Mouse (Mus musculus): Measurements from ENCODE around the gene Gjc1.

Gene Gjc1

DNA sequence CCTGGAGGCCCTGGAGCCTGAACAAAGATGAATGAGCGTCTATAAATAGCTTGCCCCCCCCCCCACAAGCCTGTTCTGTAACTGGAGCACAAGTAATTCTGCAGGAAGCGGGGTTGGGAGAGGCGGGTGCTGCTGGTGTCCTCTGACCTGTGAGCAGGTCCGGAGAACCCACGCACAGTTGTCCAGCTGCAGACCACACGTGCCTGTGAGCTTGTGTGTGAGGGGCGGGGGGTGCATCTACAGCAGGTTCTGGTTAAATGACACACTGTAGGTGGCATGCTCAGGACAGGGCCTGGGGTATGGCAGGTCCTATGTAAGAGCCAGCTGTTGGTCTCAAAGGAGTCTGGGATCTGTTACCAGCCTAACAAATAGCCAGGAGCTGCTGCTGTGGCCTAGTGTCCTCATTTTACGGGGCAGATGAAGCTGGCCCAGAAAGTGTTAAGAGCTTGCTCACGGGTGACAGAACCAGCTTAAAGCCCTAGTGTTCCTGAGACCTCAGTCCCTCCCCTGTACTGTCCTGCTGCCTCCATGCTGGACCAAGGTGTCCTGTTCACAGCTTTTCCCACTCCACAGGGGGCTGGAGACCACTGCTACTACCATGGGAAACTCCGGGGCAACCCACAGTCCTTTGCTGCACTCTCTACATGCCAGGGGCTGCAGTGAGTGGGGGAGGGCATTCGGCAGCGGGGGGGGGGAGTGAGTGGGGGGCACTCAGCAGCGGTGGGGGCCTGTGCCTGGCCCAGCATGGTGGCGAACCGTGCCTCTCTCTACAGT, 48.7 kb downstream of the Gjc1 start:
- 30% methylated on average over 15 of the region's 15 CpGs for WGBS

DNA sequence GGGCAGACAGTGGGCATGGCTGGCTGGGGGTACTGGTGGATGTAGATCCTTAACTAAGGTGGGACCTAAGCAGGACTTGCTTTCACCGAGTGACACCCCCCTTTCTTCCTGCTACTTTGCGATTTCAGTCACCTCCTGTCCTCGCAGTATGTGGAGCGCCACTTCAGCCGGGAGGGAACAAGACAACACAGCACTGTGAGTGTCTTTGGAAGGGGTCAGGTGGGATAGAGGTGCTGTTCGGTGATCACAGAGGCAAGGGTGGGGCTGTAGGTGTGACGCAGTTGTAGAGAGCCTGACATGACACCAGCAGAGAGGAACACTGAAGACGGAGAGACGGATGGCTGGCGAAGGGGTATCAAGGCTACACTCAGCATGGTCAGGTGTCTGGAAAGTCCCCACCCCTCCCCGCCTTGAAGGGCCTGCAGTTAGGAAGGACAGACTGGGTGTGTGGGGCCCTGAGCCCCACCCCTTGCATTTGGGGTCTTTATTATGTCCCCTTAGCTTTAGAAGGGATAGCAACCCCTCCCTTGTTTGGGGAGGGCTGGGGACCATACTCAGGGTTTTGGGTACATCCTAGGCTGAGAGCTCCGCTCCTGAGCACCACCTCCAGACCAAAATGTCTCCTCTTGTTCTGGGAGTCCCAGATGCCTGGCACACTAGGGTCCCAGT, 49.4 kb downstream of the Gjc1 start:
- 73% methylated on average over 12 of the region's 12 CpGs for WGBS

DNA sequence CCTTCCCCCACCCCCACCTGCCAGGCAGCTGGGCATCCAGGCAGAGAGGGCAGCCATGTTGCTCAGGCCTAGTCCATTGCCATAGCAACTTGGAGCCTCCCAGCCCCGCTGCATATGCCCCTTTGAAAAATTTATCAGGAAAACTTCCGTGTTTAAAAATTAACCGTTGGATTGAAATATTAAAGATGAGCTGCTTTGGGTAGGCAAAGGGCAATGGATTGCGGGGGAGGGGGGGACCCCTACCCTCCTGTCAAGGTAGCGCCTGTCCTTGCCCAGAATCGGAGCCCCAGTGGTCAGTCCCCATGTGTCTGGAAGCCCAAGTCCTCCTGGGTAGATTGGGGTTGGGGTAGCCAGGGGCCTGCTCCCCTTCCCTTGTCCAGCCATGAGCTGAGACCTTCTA, 50.4 kb downstream of the Gjc1 start:
- 76% methylated on average over 6 of the region's 6 CpGs for WGBS

DNA sequence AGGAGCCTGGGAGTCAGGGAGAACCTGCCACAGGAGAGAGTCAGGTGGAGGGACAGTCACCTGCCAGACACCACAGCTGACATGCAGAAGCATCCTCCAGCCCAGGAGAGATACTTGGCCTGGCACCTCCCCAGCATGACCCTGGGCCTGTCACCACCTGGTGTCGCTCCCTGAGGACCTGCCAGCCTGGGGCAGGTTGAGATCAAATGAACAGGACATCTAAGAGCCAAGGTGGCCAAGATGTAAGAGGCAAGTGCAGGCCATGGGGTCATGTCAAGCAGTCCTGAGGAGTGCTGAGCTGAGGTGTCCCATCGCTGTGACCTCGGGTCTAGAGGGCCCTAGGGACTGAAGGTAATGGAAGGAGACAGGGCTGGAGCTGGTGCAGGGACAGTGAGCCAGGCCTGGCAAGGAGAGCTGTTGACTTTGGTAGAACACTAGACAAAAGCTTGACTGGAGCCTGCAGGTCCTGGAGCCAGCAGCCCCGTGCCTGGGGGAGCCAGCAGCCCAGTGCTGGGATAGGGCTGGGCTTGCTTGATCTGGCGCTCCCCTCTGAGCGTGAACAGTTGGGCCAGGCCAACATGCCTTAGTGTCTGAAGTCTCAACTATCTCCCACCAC, 52.3 kb downstream of the Gjc1 start:
- WGBS = 76% methylated on average over 6 of the region's 6 CpGs

DNA sequence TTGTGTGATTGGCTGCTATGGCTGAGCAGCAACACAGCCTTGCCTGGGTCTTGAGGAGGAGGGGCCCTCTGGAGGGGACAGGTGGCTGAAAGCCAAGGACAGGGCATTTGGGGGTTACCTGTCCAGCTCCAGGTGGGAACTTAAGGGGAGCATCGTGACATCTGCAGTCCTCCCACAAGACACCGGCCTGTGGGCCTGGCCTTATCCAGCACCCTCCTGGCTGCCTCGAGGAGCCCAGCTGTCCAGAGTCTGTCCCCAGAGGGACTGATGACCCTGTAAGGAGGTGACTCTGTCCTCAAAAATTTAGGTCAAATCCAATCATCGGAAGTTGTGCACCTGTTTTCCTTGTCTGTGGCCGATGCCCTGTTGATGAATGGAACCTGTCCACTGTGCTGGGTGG, 54.1 kb downstream of the Gjc1 start:
- WGBS = 65% methylated on average over 5 of the region's 5 CpGs

DNA sequence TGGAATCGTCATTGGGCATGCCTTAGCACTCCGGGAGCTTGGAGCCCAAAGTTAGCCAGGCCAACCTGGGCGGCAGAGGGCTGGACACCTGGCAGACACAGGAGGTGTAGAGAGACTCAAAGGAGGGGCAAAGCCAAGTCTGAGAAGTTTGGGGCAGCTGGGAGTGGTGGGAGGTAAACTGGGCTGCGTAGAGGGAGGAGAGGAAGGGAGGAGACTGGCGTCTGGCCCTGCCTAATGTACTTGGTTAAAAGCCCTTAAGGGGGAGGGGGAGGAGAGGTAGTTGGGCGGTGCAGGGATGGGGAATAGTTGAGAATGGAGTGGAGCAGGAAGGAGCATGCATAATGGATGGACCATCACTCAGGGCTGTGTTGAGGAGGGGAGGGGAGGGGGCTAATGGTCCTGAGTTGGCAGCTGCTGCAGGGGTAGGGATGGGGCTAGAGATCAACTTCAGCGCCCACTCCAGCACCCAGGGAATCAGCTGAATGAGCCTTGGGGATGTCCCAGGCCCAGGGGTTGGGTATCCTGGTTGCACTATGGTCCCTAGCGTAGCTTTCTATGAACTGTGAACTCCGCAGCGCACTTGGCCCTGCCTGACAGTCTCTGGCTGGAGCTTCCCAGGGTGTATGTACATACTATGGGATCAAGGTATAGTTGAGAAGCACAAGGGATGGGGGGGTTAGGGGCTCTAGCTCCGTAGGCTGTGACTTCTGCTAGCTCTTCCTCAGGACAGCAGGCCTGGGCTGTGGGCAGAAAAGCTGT, 56.3 kb downstream of the Gjc1 start:
- 64% methylated on average over 11 of the region's 11 CpGs for WGBS

DNA sequence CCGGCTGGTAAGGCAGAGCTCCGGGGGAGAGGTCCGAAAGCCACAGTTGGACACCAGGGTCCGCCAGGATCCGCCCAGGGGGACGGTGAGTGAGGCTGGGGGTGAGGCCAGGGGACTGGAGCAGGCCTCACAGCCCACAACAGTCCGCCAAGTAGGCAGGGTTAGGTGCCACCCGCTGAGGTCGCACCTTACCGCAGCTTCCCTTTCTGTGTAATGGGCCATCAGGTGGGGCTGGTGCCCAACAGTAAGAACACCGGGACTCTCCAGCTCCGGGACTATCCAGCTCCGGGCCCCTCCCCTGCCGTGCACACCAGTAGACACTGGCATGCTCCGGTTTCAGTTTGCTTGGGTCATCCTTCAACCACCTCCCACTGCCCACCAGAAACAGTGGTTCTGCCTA, 57.3 kb downstream of the Gjc1 start:
- 16% methylated on average over 15 of the region's 15 CpGs for WGBS

DNA sequence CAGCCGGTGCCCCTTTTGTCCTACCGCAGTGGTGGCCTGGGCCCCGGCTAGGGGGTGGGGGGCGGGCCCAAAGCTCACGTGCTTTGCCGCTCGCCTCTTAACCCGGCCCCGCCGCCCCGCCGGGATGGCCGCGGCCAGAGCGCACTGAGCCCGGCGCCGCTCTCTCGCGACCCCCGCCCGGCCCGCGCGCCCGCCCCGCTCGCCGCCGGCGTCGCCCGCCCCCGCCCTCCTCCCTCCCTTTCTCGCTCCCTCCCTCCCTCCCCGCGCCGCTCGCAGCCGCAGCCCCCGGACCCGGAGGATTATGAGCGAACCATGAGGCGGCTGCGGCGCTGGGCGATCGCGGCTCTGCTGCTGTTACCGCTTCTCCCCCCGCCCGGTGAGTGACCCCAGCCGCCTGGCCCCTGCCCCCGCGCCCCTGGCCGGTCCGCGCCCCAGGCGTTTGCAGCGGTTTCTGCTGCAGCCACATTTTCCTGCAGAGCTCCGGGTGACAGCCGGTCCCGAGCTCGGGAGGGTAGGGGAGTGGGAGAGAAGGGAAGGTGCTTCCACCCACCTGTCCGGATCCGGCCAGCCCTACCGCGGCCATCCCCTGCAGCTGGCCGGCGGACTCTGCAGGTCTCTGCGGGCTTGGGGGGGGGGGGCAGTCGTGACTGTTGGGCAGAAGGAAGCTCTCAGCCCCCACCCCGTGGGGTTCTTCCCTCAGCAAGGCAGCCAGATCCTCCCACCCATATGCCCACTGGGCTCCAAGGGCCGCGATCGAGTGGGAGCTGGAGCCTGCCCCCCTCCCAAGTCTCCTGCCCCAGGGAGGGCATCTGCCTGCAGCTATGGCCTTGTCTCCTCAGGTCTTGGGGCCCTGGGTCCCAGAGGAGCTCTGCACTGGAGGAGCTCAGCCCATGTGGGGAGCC, 57.9 kb downstream of the Gjc1 start, which contains the start of gene Adam11:
Gene Adam11, plus strand, starts transcription at position 131 of the 902 bp plus-strand sequence.
- WGBS = 1% methylated on average over 64 of the region's 76 CpGs

DNA sequence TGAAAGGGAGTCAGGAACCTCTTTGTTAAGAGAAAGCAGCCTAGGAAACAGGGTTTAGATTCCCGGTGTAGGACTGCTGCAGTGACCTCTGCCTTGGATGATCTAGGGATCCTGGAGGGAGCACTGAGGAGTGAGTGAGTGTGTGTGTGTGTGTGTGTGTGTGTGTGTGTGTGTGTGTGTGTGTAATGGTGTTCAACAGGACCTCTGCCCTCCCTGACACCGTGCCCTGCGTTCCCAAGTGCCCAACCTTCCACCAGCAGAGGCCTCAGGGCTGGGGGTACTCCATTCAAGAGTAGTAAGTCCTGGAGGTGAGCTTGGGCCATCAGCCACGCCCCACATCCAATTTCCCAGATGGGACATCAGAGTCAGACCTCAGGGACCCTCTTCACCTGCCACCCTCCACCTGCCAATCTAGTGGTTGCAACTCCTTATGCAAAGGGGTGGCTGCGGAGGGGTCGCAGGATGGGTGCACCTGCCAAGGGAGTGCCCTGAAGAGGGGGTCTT, 58.6 kb downstream of the Gjc1 start:
- 44% methylated on average over 6 of the region's 6 CpGs for WGBS

DNA sequence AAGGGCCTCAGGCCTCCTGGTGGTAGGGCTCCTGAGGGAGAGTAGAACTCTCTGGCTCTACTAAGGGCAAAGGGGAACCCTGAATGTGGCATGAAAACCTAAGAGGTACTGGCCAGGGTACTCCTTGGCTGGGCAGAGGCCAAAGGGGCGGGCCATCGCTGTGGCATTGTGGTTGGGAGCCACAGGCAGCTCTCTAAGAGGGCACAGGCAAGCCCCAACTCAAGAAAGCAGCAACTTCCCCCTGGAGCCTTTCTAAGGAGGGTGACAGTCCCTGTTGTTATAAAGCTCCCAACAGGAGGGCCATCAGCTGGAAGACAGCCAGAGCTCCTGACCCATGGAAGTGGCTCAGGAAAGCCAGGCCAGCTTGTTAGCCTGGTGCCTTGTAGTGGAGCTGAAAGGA, 60.5 kb downstream of the Gjc1 start:
- WGBS = 88% methylated on average over 2 of the region's 2 CpGs

DNA sequence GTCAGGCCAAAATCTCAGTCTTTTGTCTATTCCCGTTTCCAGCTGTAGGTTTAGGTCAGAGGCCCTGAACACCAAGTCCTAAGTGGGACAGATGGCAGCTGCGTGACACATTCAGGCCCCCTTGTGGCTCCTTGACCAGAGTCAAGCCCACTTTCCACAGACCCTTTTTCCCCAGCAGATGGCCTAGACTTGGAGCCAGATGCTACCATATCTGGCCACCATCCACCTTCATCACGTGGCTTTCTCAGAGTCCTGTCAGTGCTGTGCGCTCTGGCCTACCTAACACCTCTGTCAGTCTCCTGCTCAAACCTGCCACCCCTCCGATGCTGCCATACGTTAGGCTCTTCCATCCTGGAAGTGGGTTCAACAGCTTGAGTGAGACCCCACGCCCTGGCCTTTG, 64.1 kb downstream of the Gjc1 start:
- WGBS = 78% methylated on average over 7 of the region's 7 CpGs

DNA sequence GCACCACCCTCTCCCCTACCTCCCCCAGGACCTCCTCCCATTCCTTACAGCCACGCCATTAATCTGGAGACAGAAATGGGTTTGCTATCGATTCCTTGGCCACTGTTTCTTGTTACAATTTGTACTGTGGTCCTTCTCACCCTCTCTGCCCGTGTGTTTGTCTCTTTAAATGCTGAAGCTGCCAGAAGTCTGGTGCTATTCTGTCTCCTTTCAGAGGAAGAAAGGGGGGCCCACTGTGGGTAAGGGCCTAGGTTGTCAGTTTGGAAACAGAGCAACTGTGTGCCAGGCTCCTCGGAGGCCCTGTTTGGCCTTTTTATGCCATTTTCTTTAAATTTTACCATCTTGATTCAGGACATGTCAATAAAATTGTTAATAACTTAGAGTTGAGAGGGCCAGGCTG, 65.1 kb downstream of the Gjc1 start:
- WGBS = 31% methylated on average over 4 of the region's 4 CpGs

DNA sequence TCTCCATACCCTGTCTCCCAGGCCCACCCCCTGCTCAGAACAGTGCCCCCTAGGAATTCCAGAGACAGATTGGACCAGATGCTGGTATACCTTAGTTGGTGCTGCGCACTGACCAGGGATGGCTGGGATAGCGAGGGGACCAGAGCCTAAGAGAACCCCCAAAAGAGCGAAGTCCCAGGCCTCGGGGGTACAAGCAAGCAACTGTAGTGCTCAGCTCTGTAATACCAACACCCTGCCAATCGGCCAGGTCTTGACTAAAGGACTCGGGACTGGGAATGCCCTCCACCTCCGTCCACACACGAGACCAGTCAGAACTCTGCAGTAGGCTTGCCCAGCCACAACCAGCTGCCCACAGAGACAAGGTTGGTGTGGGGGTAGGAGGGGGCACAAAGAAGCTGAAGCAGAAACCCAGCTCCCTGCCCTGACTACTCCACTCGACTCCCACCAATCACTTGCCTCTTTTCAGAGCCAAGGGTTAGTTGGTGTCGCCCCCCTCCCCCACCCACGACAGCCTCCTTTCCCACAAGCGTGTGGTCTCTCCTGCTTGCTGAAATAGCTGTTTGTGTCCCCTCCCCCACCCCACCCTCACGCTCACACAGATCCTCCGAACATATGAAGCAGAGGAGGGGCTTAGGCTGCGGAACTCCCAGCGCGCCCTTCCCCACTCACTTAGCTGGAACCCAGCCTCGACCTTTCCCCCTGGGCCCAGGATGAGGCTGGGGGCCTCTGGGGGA, 65.7 kb downstream of the Gjc1 start:
- 42% methylated on average over 18 of the region's 18 CpGs for WGBS

DNA sequence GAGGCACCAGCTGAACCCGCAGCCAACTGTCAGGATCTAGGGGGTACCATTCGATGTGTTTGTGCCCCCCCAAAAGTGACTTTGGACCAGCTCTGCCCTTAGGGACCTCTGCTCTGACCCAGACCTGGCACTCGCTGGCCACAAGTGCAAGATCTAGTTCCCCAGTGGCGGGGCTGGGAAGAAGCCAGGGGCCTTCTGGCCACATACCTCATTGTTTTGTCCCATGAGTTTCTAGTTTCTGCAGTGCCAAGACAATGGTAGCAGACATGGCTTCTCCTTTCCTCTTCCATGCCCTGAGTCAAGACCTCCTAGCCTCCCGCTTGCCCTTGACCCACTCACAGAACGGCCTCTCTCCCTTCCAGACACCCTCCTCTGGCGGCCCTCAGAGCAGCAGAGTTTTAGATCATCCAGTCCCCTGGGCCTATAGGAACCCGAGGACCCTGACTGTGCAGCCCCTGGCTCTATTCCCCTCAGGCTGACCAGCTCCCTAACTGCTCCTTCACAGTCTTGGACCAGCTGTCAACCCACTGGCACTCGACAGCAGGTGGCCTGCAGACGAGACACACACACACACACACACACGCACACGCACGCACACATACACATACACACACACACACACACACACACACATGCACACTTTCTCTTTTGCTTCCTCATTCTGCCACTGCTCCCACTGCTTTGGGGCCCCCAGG, 66.5 kb downstream of the Gjc1 start:
- 79% methylated on average over 13 of the region's 13 CpGs for WGBS

DNA sequence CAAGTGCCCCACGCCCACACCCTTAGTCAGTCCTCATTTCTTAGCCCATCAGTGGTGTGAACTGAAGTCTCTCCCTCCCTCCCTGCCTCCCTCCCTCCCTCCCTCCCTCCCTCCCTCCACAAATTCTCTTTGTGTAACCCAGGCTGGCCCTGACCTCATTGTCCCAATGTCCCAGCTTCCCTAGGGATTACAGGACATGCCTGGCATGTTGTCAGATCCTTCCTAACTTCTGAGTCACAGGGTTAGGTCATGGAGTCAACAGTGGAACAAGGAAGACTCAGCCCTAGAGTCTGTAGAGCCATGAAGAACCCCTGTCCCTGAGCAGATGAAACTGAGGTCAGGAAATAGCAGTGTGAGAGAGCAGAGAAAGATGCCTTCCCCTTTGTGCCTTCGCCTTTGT, 69.8 kb downstream of the Gjc1 start:
- WGBS = 79% methylated on average over 2 of the region's 2 CpGs
